Mouse (Mus musculus) urinary bladder, postnatal 0 days (tissue): ENCODE results near the gene Lias. TPM values are rescaled to one million over a fixed set of nuclear protein-coding genes. Genes with fewer than 3 reads are reported as not detected.

Experiments
- polyA plus RNA-seq: library from polyadenylated mRNA; unstranded; fragments of >200 nt; fragmentation: Nextera tagmentation; extraction: Ambion mirVana; gene quantifications from 2 replicates; pipeline ENCODE4 v1.2.1, GENCODE M21; 2015

The Lias gene
- 40.3 and 44.2 TPM in 2 replicates for polyA plus RNA-seq

DNA sequence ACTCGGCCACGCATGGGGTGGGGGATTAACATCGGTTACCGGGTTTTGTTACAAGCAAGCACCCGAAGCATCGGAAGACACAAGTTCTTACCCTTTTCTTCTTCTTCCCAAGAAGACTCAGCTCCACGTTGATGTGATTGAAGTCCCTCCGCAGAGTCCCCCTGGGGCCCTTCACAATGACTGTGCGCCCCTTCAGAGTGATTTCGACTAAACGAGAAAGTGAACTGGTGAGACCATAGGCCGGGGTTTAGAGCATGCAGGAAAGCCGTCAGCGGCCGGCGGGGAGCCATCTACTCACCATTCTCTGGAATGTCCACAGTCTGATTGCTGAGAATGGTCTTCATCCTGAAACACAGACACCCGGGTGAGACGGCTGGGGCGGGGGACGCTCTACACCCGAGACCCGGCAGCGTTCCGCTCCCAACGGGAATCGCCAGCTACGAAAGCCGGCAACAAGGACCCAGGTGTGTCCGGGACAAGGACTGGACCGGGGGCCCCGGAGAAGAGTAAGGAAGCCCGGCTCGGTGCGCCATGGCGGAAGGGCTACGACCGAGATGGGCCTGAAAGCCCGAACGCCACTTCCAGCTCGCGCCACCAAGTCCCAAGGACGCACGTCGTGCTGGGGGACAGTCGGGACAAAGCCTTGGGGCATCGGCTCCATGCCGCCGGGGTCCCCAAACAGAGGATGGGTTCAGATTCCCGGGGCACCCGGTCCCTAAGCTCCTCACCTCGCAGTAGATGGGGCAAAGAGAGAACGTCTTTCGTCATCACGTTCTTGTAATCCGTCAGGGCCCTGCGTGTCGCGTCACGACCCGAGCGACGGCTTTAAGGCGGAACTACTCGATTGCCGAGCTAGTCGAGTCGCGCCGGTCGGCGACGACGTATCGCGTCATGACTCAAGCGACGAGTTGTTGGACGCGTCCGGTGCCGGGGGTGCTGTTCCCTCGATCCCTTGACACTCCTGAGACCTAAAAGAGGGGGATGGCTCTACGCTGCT is at the start of gene Lias, which contains the start of gene Rpl9:
TSS of gene Lias (plus strand) at position 850 of the 997 bp plus-strand sequence.
TSS of gene Rpl9 (minus strand) at position 797 of the 997 bp plus-strand sequence.

GRCm38 (mm10) chr5:65348168-65348567 is 43.1 kb upstream of the Lias start, which contains the start of gene Klb:
TSS of gene Klb (plus strand) at chr5:65348314.

DNA sequence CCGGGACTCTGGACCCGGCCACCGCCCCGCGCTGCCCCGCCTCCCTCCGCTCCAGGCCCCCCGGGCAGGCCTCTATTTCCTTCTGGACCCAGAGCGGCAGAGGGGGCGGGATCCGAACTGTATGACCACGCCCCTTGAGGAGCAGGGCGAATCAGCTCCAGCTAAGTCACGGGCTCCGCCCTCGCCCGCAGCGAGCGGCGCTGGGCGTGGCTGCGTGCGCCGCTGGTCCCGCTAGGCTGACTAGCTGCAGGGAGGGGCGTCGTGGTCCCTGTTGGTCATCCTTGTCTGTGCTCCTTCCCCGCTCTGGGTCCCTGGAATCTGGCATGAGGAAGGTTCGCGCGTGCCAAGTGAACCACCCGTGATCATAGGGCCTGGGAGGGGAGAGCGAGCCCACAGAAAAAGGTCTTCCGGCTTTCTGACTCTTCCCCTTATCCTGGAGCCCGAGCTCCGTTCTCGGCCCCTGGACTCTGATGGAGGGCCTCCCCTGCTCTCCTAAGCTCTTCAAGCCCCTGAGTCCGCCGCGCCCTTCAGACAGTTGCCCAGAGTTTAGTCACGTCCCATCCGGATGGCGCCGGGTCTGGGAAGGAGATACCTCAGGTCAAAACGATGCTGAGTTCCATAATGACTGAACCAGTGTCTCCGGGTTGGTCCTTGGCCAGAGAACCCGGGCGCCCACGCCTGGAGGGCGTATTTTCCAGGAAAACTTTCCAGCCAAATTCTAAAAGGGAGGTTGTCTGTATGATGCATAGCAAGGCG is 44.7 kb downstream of the Lias start, which contains the start of gene Ugdh:
TSS of gene Ugdh (minus strand) at position 144 of the 756 bp plus-strand sequence.

Other genes starting within 250 kb of the Lias start
- 3.1 and 3.6 TPM in 2 replicates for gene Wdr19, start 191.8 kb upstream of the Lias start, polyA plus RNA-seq
- 32.7 and 45.0 TPM in 2 replicates for gene Rfc1, start 55.8 kb upstream of the Lias start, polyA plus RNA-seq
- not detected in 2 replicates for gene Klb, start 43.2 kb upstream of the Lias start, polyA plus RNA-seq
- gene Rpl9, start 53 bp upstream of the Lias start, polyA plus RNA-seq, result 793 and 894 TPM in 2 replicates
- 102 and 121 TPM in 2 replicates for gene Ugdh, start 44.5 kb downstream of the Lias start, polyA plus RNA-seq
- gene Gm43552, start 101.3 kb downstream of the Lias start, polyA plus RNA-seq, result not detected in 2 replicates
- gene Smim14, start 145.7 kb downstream of the Lias start, polyA plus RNA-seq, result 286 and 310 TPM in 2 replicates
- gene Ube2k, start 145.7 kb downstream of the Lias start, polyA plus RNA-seq, result 102 and 110 TPM in 2 replicates